Mouse (Mus musculus): ENCODE results near the gene Mslnl.

- no peak for TF ChIP-seq CTCF (IDR thresholded peaks at IDR 0.05; ENCODE audit: low read depth)
- TF ChIP-seq EP300 (IDR thresholded peaks at IDR 0.05; ENCODE audit: low read depth) = no peak
These were observed 12.4 kb downstream of the Mslnl start for GRCm38 (mm10) chr17:25748238-25748637.

Measured in liver, embryonic 14.5 days (tissue).